ENCODE assay signal across 9 mouse cellular contexts in genomic region chr19:10219108-10219507, GRCm38 (mm10). TPM values are rescaled to one million over a fixed set of nuclear protein-coding genes. Genes with fewer than 3 reads are reported as not detected.
DNase-seq lines count a peak whose midpoint lies in the region; ATAC-seq and TF ChIP-seq lines count a peak whose summit lies in the region.
"Had no signal": no experiment of that assay in that cellular context is flagged by ENCODE, and none has a peak within 500 bp of the region (broad histone marks: within the 10 kb centered on the region; RNA-seq: fewer than 3 reads in every experiment).

No protein-coding gene starts in this region.

- intact Hi-C loops in left cerebral cortex, adult 2 months (cut with DNase I): loop anchor here (5.0 kb wide), 1 partner anchor 268 kb away; no protein-coding TSS in a partner anchor
- intact Hi-C loops in left cerebral cortex, postnatal 36 days (cut with DNase I): no loop called here

- H3K27me3 ChIP-seq in lung, embryonic 15.5 days: no peaks in the 10 kb centered on the region

- in situ Hi-C loops in ES-E14 (cut with MboI; ENCODE audit: low sequenced_read_pairs in 2 of 2, unreplicated experiment in 2 of 2): no loop called here

- no peaks in the 10 kb centered on the region for H3K9me3 ChIP-seq in ES-E14 (ENCODE audit: control insufficient read depth, insufficient read depth, low read depth, low read length)
- H3K9me3 ChIP-seq in lung, embryonic 15.5 days: no peaks in the 10 kb centered on the region

- H3K4me2 ChIP-seq in lung, embryonic 15.5 days: no peak overlapping the region

- TF ChIP-seq CTCF in left cerebral cortex, adult 2 months (IDR thresholded peaks at IDR 0.05): peak; percentile 83

- no peak overlapping the region for H3K27ac ChIP-seq in left cerebral cortex, adult 2 months
- H3K27ac ChIP-seq in ES-E14 (ENCODE audit: insufficient read depth, low read depth, low read length, poor library complexity, severe bottlenecking): no peak overlapping the region
- peak overlapping the region; percentile 29; the same call in 1 of the 2 replicates for H3K27ac ChIP-seq in lung, embryonic 15.5 days

- H3K36me3 ChIP-seq in ES-E14 (ENCODE audit: control insufficient read depth, insufficient read depth, low read length, poor library complexity, severe bottlenecking): peaks cover 74% of the 10 kb centered on the region
- H3K36me3 ChIP-seq in lung, embryonic 15.5 days: 0 out of 2 replicates have a peak, but pooled peaks cover under 1% of the 10 kb centered on the region

- DNase-seq in cerebellum, postnatal 14 days: peak; percentile 58 to 69
- no peak for DNase-seq in cerebellum, adult 11-12 months
- DNase-seq in left cerebral cortex, adult 2 months (ENCODE audit: extremely low spot score in 1 of 2, low spot score in 2 of 2): peak; percentile 48 to 51
- no peak for DNase-seq in left cerebral cortex, postnatal 36 days (ENCODE audit: low spot score in 2 of 2)
- peak; percentile 48 for DNase-seq in ES-E14 (ENCODE audit: low read depth, low spot score)
- DNase-seq in yolk sac, embryonic 10.5 days (ENCODE audit: low spot score): peak; percentile 32

- no peak overlapping the region for H3K4me3 ChIP-seq in left cerebral cortex, adult 2 months
- no peak overlapping the region for H3K4me3 ChIP-seq in ES-E14 (ENCODE audit: insufficient read depth in 1 of 2, low read depth in 1 of 2, low read length in 2 of 2, poor library complexity in 1 of 2, severe bottlenecking in 1 of 2)
- H3K4me3 ChIP-seq in lung, embryonic 15.5 days: no peak overlapping the region

- peaks cover 5 to 46% of the 10 kb centered on the region in 2 experiments; a peak in 3 of 4 replicates for H3K4me1 ChIP-seq in ES-E14 (ENCODE audit: control insufficient read depth in 2 of 2, insufficient read depth in 2 of 2, low read length in 2 of 2, poor library complexity in 1 of 2)
- H3K4me1 ChIP-seq in lung, embryonic 15.5 days: peaks cover 12% of the 10 kb centered on the region

- ATAC-seq in erythroid progenitor cell, adult 5-6 weeks (replicated peaks; ENCODE audit: low FRiP score, poor library complexity, severe bottlenecking): peak; percentile 63; the same call in 1 of the 2 replicates
- ATAC-seq in lung, embryonic 15.5 days (ENCODE audit: borderline replicate concordance, extremely low read depth, low FRiP score, low TSS enrichment): no peak

- no peak overlapping the region for H3K9ac ChIP-seq in ES-E14 (ENCODE audit: insufficient read depth, low read depth, low read length, poor library complexity, severe bottlenecking)
- H3K9ac ChIP-seq in lung, embryonic 15.5 days: no peak overlapping the region

- WGBS in lung, embryonic 15.5 days: 38% methylated on average over 3 of the region's 3 CpGs

TF ChIP-seq in ES-E14, 5 proteins besides CTCF, POLR2A, EP300 and RAD21:
- no peak for TF ChIP-seq CHD2 (IDR thresholded peaks at IDR 0.05; ENCODE audit: low read depth, low read length)
TF ChIP-seq in ES-E14: peak in this region for 0.

RNA-seq across cellular contexts. Expression of gene Fen1, which starts 15.1 kb away (rescaled TPM):
- 10 to 100 TPM; 10.5 to 11.6 TPM for total RNA-seq in left cerebral cortex, adult 2 months (2021)
- 10 to 100 TPM in 1 of 2 experiments, 1 to 10 TPM in 1; 10.0 to 13.9 TPM for total RNA-seq in left cerebral cortex, postnatal 36 days (2021)
- 110 and 113 TPM in 2 replicates for total RNA-seq in ES-E14 (2012; rRNA removed)
- 84.0 and 108 TPM in 2 replicates for total RNA-seq in erythroid progenitor cell, adult 5-6 weeks (2015; ENCODE audit: low replicate concordance)
- total RNA-seq in erythroid progenitor cell, adult 5-6 weeks (2017; ENCODE audit: low replicate concordance): 100 and 189 TPM in 2 replicates
- 119 and 120 TPM in 2 replicates for polyA plus RNA-seq in lung, embryonic 15.5 days (2015; fragmentation: Nextera tagmentation; extraction: Ambion mirVana)

RNA-seq across cellular contexts. Expression of gene Tmem258, which starts 15.3 kb away (rescaled TPM):
- 10 to 100 TPM; 55.9 to 64.2 TPM for total RNA-seq in left cerebral cortex, adult 2 months (2021)
- total RNA-seq in left cerebral cortex, postnatal 36 days (2021): 10 to 100 TPM; 65.4 to 66.1 TPM
- 440 and 455 TPM in 2 replicates for total RNA-seq in ES-E14 (2012; rRNA removed)
- total RNA-seq in erythroid progenitor cell, adult 5-6 weeks (2015; ENCODE audit: low replicate concordance): 117 and 140 TPM in 2 replicates
- total RNA-seq in erythroid progenitor cell, adult 5-6 weeks (2017; ENCODE audit: low replicate concordance): 52.0 and 82.2 TPM in 2 replicates
- 440 and 459 TPM in 2 replicates for polyA plus RNA-seq in lung, embryonic 15.5 days (2015; fragmentation: Nextera tagmentation; extraction: Ambion mirVana)

RNA-seq across cellular contexts. Expression of gene Myrf, which starts 21.4 kb away (rescaled TPM):
- 10 to 100 TPM; 14.0 to 15.3 TPM for total RNA-seq in left cerebral cortex, adult 2 months (2021)
- total RNA-seq in left cerebral cortex, postnatal 36 days (2021): 10 to 100 TPM; 17.1 to 18.9 TPM
- 35.9 and 58.1 TPM in 2 replicates for total RNA-seq in ES-E14 (2012; rRNA removed)
- total RNA-seq in erythroid progenitor cell, adult 5-6 weeks (2015; ENCODE audit: low replicate concordance): not detected in 2 replicates
- not detected in 2 replicates for total RNA-seq in erythroid progenitor cell, adult 5-6 weeks (2017; ENCODE audit: low replicate concordance)
- polyA plus RNA-seq in lung, embryonic 15.5 days (2015; fragmentation: Nextera tagmentation; extraction: Ambion mirVana): 5.6 and 6.5 TPM in 2 replicates
- total RNA-seq: hematopoietic stem cell, adult 5-6 weeks had no signal

RNA-seq across cellular contexts. Expression of gene Fads1, which starts 36.4 kb away (rescaled TPM):
- 100 to 1,000 TPM; 181 to 201 TPM for total RNA-seq in left cerebral cortex, adult 2 months (2021)
- 100 to 1,000 TPM; 183 to 192 TPM for total RNA-seq in left cerebral cortex, postnatal 36 days (2021)
- 47.4 and 74.0 TPM in 2 replicates for total RNA-seq in ES-E14 (2012; rRNA removed)
- total RNA-seq in erythroid progenitor cell, adult 5-6 weeks (2015; ENCODE audit: low replicate concordance): 68.1 and 70.8 TPM in 2 replicates
- total RNA-seq in erythroid progenitor cell, adult 5-6 weeks (2017; ENCODE audit: low replicate concordance): 47.4 and 51.1 TPM in 2 replicates
- polyA plus RNA-seq in lung, embryonic 15.5 days (2015; fragmentation: Nextera tagmentation; extraction: Ambion mirVana): 101 and 106 TPM in 2 replicates

Comparison
In these comparisons a context has a peak if more than half of its experiments do, and no peak if none do; other contexts are left out.
1. DNase-seq: peak in cerebellum, postnatal 14 days (2 of 2), left cerebral cortex, adult 2 months (2 of 2), ES-E14 (single experiment) and yolk sac, embryonic 10.5 days (single experiment); none in cerebellum, adult 11-12 months (single experiment) and left cerebral cortex, postnatal 36 days (0 of 2).
2. RNA of gene Myrf, which starts 21.4 kb away (total RNA-seq): 35.9 to 58.1 TPM in ES-E14, 17.1 to 18.9 TPM in left cerebral cortex, postnatal 36 days and 14.0 to 15.3 TPM in left cerebral cortex, adult 2 months; not detected in erythroid progenitor cell, adult 5-6 weeks; every median in the first group is over 10 times any median in the second.